Mouse (Mus musculus): ENCODE data around the gene Upb1. TPM values are rescaled to one million over a fixed set of nuclear protein-coding genes. Genes with fewer than 3 reads are reported as not detected.
A peak's percentile ranks its signal among the peaks of the same experiment; 100 is the strongest.

Upb1 gene
- polyA plus RNA-seq, 1 experiment from 2014 or later, result 0.99 TPM

DNA sequence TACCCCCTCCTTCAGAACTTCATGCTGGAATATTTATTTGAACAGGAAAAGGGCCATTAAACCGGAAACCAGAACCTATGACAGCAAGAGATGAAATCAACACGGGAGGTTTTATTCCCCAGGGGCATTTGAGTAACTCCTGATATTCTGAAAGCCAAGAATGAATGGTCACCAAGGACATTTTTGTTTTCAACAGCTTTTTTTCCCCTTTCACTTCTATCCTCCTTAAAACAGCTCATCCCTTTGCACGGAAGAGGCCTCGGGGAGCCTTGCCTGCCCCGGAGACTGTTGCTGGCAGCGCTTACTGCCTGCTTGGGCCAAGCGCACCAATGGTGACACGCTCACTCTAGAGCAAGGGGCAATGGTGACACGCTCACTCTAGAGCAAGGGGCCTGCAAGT, 76.1 kb downstream of the Upb1 start:
- H3K27me3 ChIP-seq (replicated peaks; ENCODE audit: control insufficient read depth, insufficient read depth, low read length), result no peaks in the 10 kb centered on the region
- H3K9ac ChIP-seq (ENCODE audit: low read depth, low read length), result no peak overlapping the region
- H3K36me3 ChIP-seq (ENCODE audit: control insufficient read depth, insufficient read depth, low read length), result no peaks in the 10 kb centered on the region
- no peak for ATAC-seq (ENCODE audit: low read depth)
- no peak overlapping the region for H3K4me3 ChIP-seq (ENCODE audit: low read depth, low read length)
- DNase-seq (ENCODE audit: low spot score), result peak; percentile 16
- 59% methylated on average over 9 of the region's 9 CpGs for WGBS
- H3K27ac ChIP-seq (replicated peaks; ENCODE audit: low read depth, low read length), result no peak overlapping the region
- no peaks in the 10 kb centered on the region for H3K9me3 ChIP-seq (ENCODE audit: control insufficient read depth, low read length)
- no peaks in the 10 kb centered on the region for H3K4me1 ChIP-seq (ENCODE audit: control insufficient read depth, insufficient read depth, low read length)
- no peak overlapping the region for H3K4me2 ChIP-seq (ENCODE audit: low read depth, low read length)

DNA sequence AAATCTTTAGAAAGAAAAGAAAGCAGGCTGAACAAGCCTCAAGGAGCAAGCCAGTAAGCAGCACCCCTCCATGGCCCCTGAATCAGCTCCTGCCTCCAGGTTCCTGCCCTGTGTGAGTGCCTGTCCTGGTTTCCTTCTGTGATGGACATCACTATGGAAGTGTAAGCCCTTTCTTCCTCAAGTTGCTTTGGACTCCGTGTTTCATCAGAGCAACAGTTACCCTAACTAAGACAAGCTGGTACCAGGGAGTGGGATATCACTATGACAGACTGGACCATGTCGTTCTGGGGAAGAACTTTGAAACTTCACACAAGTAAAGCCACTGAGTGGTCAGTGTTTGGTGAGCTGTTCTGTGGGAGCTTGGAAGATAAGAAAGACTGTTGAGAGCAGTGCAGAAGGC, 79.0 kb downstream of the Upb1 start:
- DNase-seq (ENCODE audit: low spot score) (no peak), ATAC-seq (ENCODE audit: low read depth) (no peak)
- no peaks in the 10 kb centered on the region for H3K4me1 ChIP-seq (ENCODE audit: control insufficient read depth, insufficient read depth, low read length)
- no peak overlapping the region for H3K4me2 ChIP-seq (ENCODE audit: low read depth, low read length)
- H3K27me3 ChIP-seq (replicated peaks; ENCODE audit: control insufficient read depth, insufficient read depth, low read length), result no peaks in the 10 kb centered on the region
- H3K27ac ChIP-seq (replicated peaks; ENCODE audit: low read depth, low read length), result no peak overlapping the region
- H3K36me3 ChIP-seq (ENCODE audit: control insufficient read depth, insufficient read depth, low read length), result no peaks in the 10 kb centered on the region
- no peaks in the 10 kb centered on the region for H3K9me3 ChIP-seq (ENCODE audit: control insufficient read depth, low read length)
- no peak overlapping the region for H3K4me3 ChIP-seq (ENCODE audit: low read depth, low read length)
- H3K9ac ChIP-seq (ENCODE audit: low read depth, low read length), result no peak overlapping the region
- 77% methylated on average over 2 of the region's 2 CpGs for WGBS

DNA sequence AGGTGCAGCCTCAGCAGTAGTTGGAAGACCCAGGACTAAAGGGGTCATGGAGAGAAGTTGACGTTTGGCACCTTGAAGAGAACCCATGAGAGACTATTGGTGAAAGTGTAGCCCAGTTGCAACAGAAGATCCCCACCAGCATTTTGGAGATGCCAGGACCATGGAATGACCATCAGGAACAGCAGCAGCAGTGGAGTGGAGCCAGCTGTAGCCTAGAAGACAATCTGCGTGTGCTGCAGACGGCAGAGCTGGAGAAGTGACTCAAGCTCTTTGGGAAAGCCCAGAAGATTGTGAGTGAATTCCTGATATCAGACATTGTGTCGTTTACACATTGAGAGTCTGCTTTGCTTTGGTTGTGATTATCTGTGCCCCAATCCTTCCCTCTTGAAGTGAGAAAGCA, 80.8 kb downstream of the Upb1 start:
- no peak overlapping the region for H3K9ac ChIP-seq (ENCODE audit: low read depth, low read length)
- no peaks in the 10 kb centered on the region for H3K4me1 ChIP-seq (ENCODE audit: control insufficient read depth, insufficient read depth, low read length)
- ATAC-seq (ENCODE audit: low read depth) (no peak), DNase-seq (ENCODE audit: low spot score) (no peak)
- 82% methylated on average over 4 of the region's 4 CpGs for whole genome bisulfite sequencing
- H3K4me2 ChIP-seq (ENCODE audit: low read depth, low read length), result no peak overlapping the region
- H3K36me3 ChIP-seq (ENCODE audit: control insufficient read depth, insufficient read depth, low read length), result no peaks in the 10 kb centered on the region
- no peak overlapping the region for H3K27ac ChIP-seq (replicated peaks; ENCODE audit: low read depth, low read length)
- H3K9me3 ChIP-seq (ENCODE audit: control insufficient read depth, low read length), result no peaks in the 10 kb centered on the region
- H3K27me3 ChIP-seq (replicated peaks; ENCODE audit: control insufficient read depth, insufficient read depth, low read length), result no peaks in the 10 kb centered on the region
- H3K4me3 ChIP-seq (ENCODE audit: low read depth, low read length), result no peak overlapping the region

DNA sequence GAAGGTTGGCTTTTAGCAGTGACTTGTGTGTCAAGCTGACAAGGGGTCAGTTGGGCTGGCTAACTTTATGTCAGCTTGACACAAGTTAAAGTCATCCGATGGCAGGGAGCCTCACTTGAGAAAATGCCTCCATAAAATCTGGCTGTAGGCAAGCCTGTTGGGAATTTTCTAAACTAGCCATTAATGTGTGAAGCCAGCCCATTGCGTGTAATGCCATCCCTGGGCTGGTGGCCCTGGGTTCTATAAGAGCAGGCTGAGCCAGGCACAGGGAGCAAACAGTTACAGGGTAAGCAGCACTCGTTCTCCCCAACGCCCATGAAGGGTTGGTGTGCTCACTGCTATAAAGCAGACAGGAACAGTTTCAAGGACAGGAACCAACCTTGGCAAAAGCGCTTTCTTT, 81.4 kb downstream of the Upb1 start:
- H3K9ac ChIP-seq (ENCODE audit: low read depth, low read length), result no peak overlapping the region
- H3K4me3 ChIP-seq (ENCODE audit: low read depth, low read length), result no peak overlapping the region
- ATAC-seq (ENCODE audit: low read depth) (no peak), DNase-seq (ENCODE audit: low spot score) (no peak)
- no peaks in the 10 kb centered on the region for H3K4me1 ChIP-seq (ENCODE audit: control insufficient read depth, insufficient read depth, low read length)
- H3K36me3 ChIP-seq (ENCODE audit: control insufficient read depth, insufficient read depth, low read length), result no peaks in the 10 kb centered on the region
- H3K27ac ChIP-seq (replicated peaks; ENCODE audit: low read depth, low read length), result no peak overlapping the region
- no peaks in the 10 kb centered on the region for H3K9me3 ChIP-seq (ENCODE audit: control insufficient read depth, low read length)
- WGBS, result 92% methylated on average over 5 of the region's 5 CpGs
- no peaks in the 10 kb centered on the region for H3K27me3 ChIP-seq (replicated peaks; ENCODE audit: control insufficient read depth, insufficient read depth, low read length)
- H3K4me2 ChIP-seq (ENCODE audit: low read depth, low read length), result no peak overlapping the region

DNA sequence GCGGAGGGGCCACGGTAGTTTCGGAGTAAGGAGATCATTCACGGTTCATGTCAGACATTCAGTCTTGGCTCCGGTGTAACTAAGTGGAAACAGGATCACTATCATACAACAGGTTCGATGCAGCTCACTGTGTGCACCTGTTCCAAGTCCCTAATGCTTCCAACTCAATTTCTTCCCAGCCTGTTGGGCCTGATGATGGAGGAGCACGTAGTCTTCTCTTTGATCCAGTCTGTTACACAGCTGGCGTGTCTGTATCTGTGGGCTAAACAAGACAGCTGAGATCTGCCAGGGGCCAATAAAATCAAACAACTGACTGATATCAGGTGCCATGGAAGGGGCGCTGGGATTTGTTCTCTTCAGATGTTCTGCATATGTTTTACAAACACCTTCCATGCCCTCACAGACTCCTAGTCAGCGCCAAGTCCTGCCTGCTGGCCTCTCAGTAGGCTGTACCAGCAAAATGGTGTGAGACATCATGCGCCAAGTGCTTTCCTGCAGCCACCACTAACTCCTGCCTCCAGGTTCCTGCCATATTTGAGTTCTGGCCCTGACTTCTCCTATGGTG, 82.1 kb downstream of the Upb1 start:
- no peak overlapping the region for H3K9ac ChIP-seq (ENCODE audit: low read depth, low read length)
- no peak overlapping the region for H3K4me2 ChIP-seq (ENCODE audit: low read depth, low read length)
- H3K27me3 ChIP-seq (replicated peaks; ENCODE audit: control insufficient read depth, insufficient read depth, low read length), result no peaks in the 10 kb centered on the region
- 74% methylated on average over 11 of the region's 11 CpGs for WGBS
- ATAC-seq (ENCODE audit: low read depth) (no peak), DNase-seq (ENCODE audit: low spot score) (peak; percentile 12)
- no peaks in the 10 kb centered on the region for H3K9me3 ChIP-seq (ENCODE audit: control insufficient read depth, low read length)
- no peaks in the 10 kb centered on the region for H3K36me3 ChIP-seq (ENCODE audit: control insufficient read depth, insufficient read depth, low read length)
- no peak overlapping the region for H3K4me3 ChIP-seq (ENCODE audit: low read depth, low read length)
- no peak overlapping the region for H3K27ac ChIP-seq (replicated peaks; ENCODE audit: low read depth, low read length)
- no peaks in the 10 kb centered on the region for H3K4me1 ChIP-seq (ENCODE audit: control insufficient read depth, insufficient read depth, low read length)

DNA sequence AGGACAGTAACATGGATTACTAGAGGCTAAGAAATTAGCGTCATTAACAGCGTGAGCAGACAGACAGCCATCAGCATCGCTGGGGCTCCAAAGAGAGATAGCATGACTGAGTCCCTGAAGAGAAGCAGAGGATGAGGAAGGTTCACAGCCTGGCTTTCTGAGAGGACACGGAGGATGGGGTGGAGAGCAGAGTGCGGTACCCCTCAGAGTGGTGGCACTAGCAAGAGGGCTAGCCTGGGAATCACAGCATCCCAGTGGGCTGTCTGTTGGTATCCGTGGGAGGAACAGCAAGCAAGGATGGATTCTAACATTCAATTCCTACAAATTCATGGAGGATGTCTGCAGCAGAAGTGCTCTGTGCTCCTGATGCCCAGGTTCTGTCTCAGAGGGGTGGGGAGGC, 83.2 kb downstream of the Upb1 start:
- H3K9ac ChIP-seq (ENCODE audit: low read depth, low read length), result no peak overlapping the region
- 87% methylated on average over 6 of the region's 6 CpGs for WGBS

DNA sequence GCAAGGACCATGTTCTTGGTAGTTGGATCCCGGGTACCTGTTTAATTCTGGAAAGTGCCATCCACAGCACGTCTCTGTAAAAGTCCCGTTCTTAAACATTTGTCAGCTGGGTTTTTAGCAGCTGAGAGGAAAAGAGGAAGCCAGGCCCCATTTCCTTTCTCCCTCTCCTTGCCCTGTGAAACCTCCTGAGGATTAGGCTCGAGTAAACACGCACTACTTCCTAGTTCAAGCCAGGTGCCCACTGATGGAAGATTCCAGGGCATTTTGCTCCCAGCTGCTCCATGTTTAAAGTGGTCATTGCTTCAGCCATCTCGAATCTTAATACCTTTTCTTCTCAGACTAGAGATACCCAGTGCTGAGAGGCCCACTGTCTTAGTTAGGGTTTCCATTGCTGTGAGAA, 83.9 kb downstream of the Upb1 start:
- Histone ChIP-seq H3K36me3 (ENCODE audit: control insufficient read depth, insufficient read depth, low read length) (no peaks in the 10 kb centered on the region), H3K9ac (ENCODE audit: low read depth, low read length) (no peak overlapping the region), H3K27ac (replicated peaks; ENCODE audit: low read depth, low read length) (no peak overlapping the region), H3K4me3 (ENCODE audit: low read depth, low read length) (no peak overlapping the region), H3K27me3 (replicated peaks; ENCODE audit: control insufficient read depth, insufficient read depth, low read length) (no peaks in the 10 kb centered on the region), H3K9me3 (ENCODE audit: control insufficient read depth, low read length) (no peaks in the 10 kb centered on the region), H3K4me1 (ENCODE audit: control insufficient read depth, insufficient read depth, low read length) (no peaks in the 10 kb centered on the region), H3K4me2 (ENCODE audit: low read depth, low read length) (no peak overlapping the region)
- 64% methylated on average over 6 of the region's 6 CpGs for WGBS
- no peak for ATAC-seq (ENCODE audit: low read depth)
- no peak for DNase-seq (ENCODE audit: low spot score)

More for the DNA sequence above, 83.2 kb downstream of the Upb1 start:
- Histone ChIP-seq H3K4me1 (ENCODE audit: control insufficient read depth, insufficient read depth, low read length) (no peaks in the 10 kb centered on the region), H3K27me3 (replicated peaks; ENCODE audit: control insufficient read depth, insufficient read depth, low read length) (no peaks in the 10 kb centered on the region), H3K36me3 (ENCODE audit: control insufficient read depth, insufficient read depth, low read length) (no peaks in the 10 kb centered on the region), H3K4me2 (ENCODE audit: low read depth, low read length) (no peak overlapping the region), H3K4me3 (ENCODE audit: low read depth, low read length) (no peak overlapping the region), H3K27ac (replicated peaks; ENCODE audit: low read depth, low read length) (no peak overlapping the region), H3K9me3 (ENCODE audit: control insufficient read depth, low read length) (no peaks in the 10 kb centered on the region)
- no peak for ATAC-seq (ENCODE audit: low read depth)
- no peak for DNase-seq (ENCODE audit: low spot score)

DNA sequence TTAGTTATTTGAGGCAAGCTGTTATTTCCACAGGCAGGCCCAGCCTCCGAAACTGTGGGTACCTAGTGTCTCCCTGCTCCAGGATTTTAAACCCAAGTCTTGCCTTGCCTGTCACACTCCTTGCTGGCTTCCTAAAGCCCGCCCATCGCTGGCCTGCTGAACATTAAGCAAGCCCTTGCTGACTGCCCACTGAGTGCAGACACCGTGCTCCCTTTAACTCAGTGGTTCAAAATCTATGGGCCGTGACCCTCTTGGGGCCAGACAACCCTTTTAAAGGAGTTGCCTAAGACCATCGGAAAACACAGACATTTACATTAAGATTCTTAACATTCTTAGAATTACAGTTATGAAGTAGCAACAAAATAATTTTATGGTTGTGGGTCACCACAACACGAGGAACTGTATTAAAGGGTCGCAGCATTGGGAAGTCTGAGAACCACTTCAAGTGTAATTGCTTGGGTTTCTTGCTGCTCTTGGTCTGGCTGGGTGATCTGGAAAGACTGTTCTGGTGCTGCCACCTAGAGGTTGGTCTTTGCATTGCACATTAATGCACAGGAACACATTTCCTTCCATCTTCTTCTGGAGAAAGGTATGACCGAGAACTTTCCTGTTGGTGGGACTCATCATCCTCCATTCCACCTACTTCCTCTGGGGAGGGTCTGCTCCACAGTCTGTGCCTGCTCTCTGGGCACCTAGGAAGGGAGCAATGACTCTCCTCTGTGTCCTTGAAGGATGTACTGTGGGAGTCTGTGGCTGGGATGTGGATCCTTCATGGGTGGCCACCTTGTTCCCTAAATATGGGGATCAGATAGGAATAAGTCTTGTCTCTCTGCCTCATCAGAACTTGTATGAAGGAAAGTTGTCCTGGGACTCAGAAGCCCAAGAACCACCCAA, 85.4 kb downstream of the Upb1 start:
- H3K36me3 ChIP-seq (ENCODE audit: control insufficient read depth, insufficient read depth, low read length), result no peaks in the 10 kb centered on the region
- H3K4me2 ChIP-seq (ENCODE audit: low read depth, low read length), result no peak overlapping the region
- no peak overlapping the region for H3K9ac ChIP-seq (ENCODE audit: low read depth, low read length)
- no peak overlapping the region for H3K27ac ChIP-seq (replicated peaks; ENCODE audit: low read depth, low read length)
- H3K27me3 ChIP-seq (replicated peaks; ENCODE audit: control insufficient read depth, insufficient read depth, low read length), result no peaks in the 10 kb centered on the region
- no peak overlapping the region for H3K4me3 ChIP-seq (ENCODE audit: low read depth, low read length)
- DNase-seq (ENCODE audit: low spot score) (peak; percentile 81), ATAC-seq (ENCODE audit: low read depth) (peak; percentile 67; the same call in 1 of the 2 replicates)
- H3K4me1 ChIP-seq (ENCODE audit: control insufficient read depth, insufficient read depth, low read length), result no peaks in the 10 kb centered on the region
- 57% methylated on average over 9 of the region's 9 CpGs for WGBS
- H3K9me3 ChIP-seq (ENCODE audit: control insufficient read depth, low read length), result no peaks in the 10 kb centered on the region

DNA sequence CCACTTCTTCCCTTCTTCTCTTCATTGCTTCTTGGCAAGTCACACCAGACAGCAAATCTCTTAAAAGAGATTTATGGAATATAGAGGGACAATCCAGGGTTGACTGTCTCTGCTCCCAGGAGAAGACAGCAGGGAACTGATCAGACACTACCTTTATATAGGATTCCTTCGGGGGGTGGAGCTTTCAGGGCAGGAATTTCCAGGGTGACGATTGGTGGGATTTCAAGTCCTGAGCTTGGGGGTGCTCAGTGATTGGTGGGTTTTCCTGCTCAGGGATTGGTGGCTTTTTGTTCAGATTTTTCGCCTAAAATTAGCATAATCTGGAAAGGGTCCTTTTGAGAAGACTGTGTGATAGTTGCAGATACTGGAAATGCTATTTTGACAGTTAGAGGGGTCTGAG, 86.2 kb downstream of the Upb1 start:
- Histone ChIP-seq H3K36me3 (ENCODE audit: control insufficient read depth, insufficient read depth, low read length) (no peaks in the 10 kb centered on the region), H3K27ac (replicated peaks; ENCODE audit: low read depth, low read length) (no peak overlapping the region), H3K9me3 (ENCODE audit: control insufficient read depth, low read length) (no peaks in the 10 kb centered on the region), H3K27me3 (replicated peaks; ENCODE audit: control insufficient read depth, insufficient read depth, low read length) (no peaks in the 10 kb centered on the region), H3K4me2 (ENCODE audit: low read depth, low read length) (no peak overlapping the region), H3K9ac (ENCODE audit: low read depth, low read length) (no peak overlapping the region), H3K4me3 (ENCODE audit: low read depth, low read length) (no peak overlapping the region), H3K4me1 (ENCODE audit: control insufficient read depth, insufficient read depth, low read length) (no peaks in the 10 kb centered on the region)
- 65% methylated on average over 3 of the region's 3 CpGs for WGBS
- ATAC-seq (ENCODE audit: low read depth) (no peak), DNase-seq (ENCODE audit: low spot score) (no peak)
